Mouse (Mus musculus) midbrain, postnatal 0 days (tissue): ENCODE data around the gene Orm2. TPM values are rescaled to one million over a fixed set of nuclear protein-coding genes. Genes with fewer than 3 reads are reported as not detected.

Experiments
- ATAC-seq: fragments of 200-750 bp; cut with Nextera tagmentation; 2 replicates; pipeline ENCODE4 v1.8.0; 2017; ENCODE audit warnings: moderate number of reproducible peaks, mild to moderate bottlenecking, moderate TSS enrichment, moderate library complexity; ENCODE audit not compliant: low FRiP score
- DNase-seq: peaks from one replicate; pipeline ENCODE4 v3.0.0-alpha.2; 2015; ENCODE audit warnings: low spot score
- H3K27ac ChIP-seq: fragments of 300-500 bp; sonication (generic); 2 replicates; pipeline ENCODE4 v1.5.1; 2014; ENCODE audit warnings: low read depth, mild to moderate bottlenecking, low read length, mixed read lengths
- H3K27me3 ChIP-seq: fragments of 300-500 bp; sonication (generic); 2 replicates; pipeline ENCODE4 v1.6.1; 2014; ENCODE audit warnings: low read length, control low read depth, mixed read lengths; ENCODE audit not compliant: insufficient read depth
- H3K36me3 ChIP-seq: fragments of 300-500 bp; sonication (generic); 2 replicates; pipeline ENCODE4 v1.6.1; 2014; ENCODE audit warnings: low read length, control low read depth, mixed read lengths; ENCODE audit not compliant: insufficient read depth
- H3K4me1 ChIP-seq: fragments of 300-500 bp; sonication (generic); 2 replicates; pipeline ENCODE4 v1.6.1; 2014; ENCODE audit warnings: mild to moderate bottlenecking, control low read depth, antibody characterized with exemption, low read length, mixed read lengths; ENCODE audit not compliant: insufficient read depth
- H3K4me2 ChIP-seq: fragments of 300-500 bp; sonication (generic); 2 replicates; pipeline ENCODE4 v1.6.1; 2014; ENCODE audit warnings: low read depth, mild to moderate bottlenecking, low read length, mixed read lengths; ENCODE audit not compliant: poor library complexity, severe bottlenecking
- H3K4me3 ChIP-seq: fragments of 300-500 bp; sonication (generic); 2 replicates; pipeline ENCODE4 v1.5.1; 2014; ENCODE audit warnings: low read depth, mild to moderate bottlenecking, low read length, moderate library complexity
- H3K9ac ChIP-seq: fragments of 300-500 bp; sonication (generic); replicated peaks from 2 replicates; pipeline ENCODE4 v1.6.1; 2014; ENCODE audit warnings: mild to moderate bottlenecking, low read length, moderate library complexity, mixed read lengths; ENCODE audit not compliant: poor library complexity, severe bottlenecking
- H3K9me3 ChIP-seq: fragments of 300-500 bp; sonication (generic); 2 replicates; pipeline ENCODE4 v1.6.1; 2016; ENCODE audit warnings: low read length, control low read depth
- CTCF ChIP-seq: IDR thresholded peaks from 2 replicates; pipeline ENCODE4 v1.5.1; 2016; ENCODE audit warnings: antibody characterized with exemption, mild to moderate bottlenecking
- WGBS: fragments of 180-500 bp; shearing (Covaris S2); extraction: QIAGEN DNeasy Blood & Tissue Kit; methylation state at CpG from one replicate; pipeline ENCODE4 v1.1.7; 2014; 5-methylcytosine and 5-hydroxymethylcytosine counted together
- polyA plus RNA-seq: library from polyadenylated mRNA; unstranded; fragments of >200 nt; fragmentation: Nextera tagmentation; extraction: Ambion mirVana; gene quantifications from 2 replicates; pipeline ENCODE4 v1.2.1, GENCODE M21; 2015
- total RNA-seq: library from RNA; depleted of rRNA; stranded (reverse); fragments of >200 nt; gene quantifications from 2 replicates; pipeline ENCODE4 v1.2.3, GENCODE M21; 2014

Gene Orm2
- total and polyA plus RNA-seq, 2 experiments from 2014 or later: not detected

DNA sequence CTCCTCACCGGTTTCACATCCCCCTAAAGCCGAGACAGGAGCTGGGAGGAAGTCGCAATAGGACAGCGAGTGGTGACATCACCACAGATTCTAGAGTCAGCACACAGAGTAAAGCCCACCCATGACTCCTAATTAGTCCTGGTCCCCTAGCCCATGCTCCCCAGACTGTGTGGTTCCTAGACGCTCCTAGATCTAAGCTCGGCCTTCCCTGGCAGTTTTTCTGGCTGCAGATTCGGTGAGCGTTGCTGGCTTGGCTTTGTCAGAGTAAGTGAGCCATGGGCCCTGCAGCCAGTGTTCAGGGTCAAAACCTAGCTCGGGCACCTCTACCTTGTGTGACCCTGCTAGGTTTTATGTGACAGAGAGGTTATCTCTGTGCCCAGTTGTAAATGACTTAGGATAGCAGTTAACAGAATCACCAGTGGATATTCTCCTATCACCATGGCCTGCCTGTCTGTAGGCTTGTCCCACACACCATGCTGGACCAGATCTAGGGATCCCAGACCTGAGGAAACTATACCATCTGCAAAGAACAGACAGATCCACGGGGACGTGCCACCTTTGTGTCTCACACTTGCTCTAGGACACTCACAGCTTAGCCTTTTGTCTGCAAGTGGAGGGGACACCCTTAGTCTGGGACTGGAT lies 27.8 kb downstream of the Orm2 start:
- DNase-seq: peak; percentile 30
- Histone ChIP-seq H3K4me1 (peaks cover 3% of the 10 kb centered on the region; the same call in 1 of the 2 replicates), H3K27me3 (no peaks in the 10 kb centered on the region), H3K4me2 (no peak overlapping the region), H3K27ac (0 out of 2 replicates have a peak overlapping the region, but pooled peaks have one; percentile 0), H3K4me3 (no peak overlapping the region), H3K9ac (no peak overlapping the region), H3K36me3 (peaks cover 10% of the 10 kb centered on the region), H3K9me3 (no peaks in the 10 kb centered on the region)
- WGBS: 41% methylated on average over 11 of the region's 11 CpGs
- TF ChIP-seq CTCF: no peak
- peak; percentile 53 for ATAC-seq

DNA sequence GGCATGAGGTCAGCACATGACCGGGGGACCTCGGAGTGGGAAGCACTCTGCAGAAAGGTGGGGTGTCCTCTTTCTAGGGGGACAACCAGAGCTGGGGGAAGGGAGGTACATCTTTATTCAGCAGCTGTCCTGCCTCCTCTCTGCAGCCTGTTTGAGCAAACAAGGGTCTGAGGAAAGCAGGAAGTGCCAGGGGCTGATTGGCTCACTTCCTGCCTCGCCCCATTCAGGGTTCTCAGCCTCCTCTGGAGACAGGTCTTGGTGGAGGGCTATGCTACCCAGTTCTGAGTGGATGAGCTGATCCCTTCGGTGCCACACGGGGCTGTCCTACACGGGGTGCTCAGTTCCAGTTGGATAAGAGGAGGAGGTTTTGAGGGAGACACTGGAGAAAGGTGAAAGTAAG lies 29.1 kb downstream of the Orm2 start:
- Histone ChIP-seq H3K27me3 (no peaks in the 10 kb centered on the region), H3K4me2 (no peak overlapping the region), H3K4me1 (peaks cover 3% of the 10 kb centered on the region; the same call in 1 of the 2 replicates), H3K36me3 (peaks cover 11% of the 10 kb centered on the region), H3K27ac (no peak overlapping the region), H3K4me3 (no peak overlapping the region), H3K9ac (no peak overlapping the region), H3K9me3 (no peaks in the 10 kb centered on the region)
- TF ChIP-seq CTCF: no peak
- DNase-seq (no peak), ATAC-seq (no peak)
- WGBS: 90% methylated on average over 6 of the region's 6 CpGs

DNA sequence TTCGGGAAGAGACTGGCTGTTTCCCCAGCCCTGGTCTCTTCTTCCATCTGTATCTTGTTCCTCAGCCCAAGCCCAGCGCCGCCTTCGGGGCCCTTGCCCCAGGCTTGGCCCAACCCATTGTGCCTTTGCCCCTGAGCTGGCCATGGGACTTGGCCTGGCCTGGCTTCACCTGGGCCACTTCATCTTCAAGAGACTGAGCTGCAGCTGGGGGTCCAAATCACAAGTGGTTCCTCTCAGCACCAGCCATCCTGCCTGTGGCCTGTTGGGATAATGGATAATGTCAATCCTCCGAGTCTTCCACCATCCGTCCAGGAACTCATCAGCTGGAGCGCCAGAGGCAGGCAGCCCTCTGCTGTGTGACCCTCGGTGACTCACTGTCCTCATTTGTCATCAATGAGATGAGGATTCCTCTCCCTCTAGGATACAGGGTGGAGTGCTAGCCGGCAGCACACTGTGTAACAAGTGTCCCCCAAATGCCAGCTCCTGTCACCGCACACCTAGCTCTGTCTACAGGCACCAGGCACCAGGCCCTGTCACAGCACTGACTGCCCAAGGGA lies 35.8 kb downstream of the Orm2 start:
- no peak overlapping the region for H3K4me2 ChIP-seq
- H3K4me3 ChIP-seq: no peak overlapping the region
- no peak overlapping the region for H3K9ac ChIP-seq
- peaks cover 11% of the 10 kb centered on the region for H3K36me3 ChIP-seq
- no peak for DNase-seq
- H3K9me3 ChIP-seq: no peaks in the 10 kb centered on the region
- ATAC-seq: no peak
- no peaks in the 10 kb centered on the region for H3K4me1 ChIP-seq
- TF ChIP-seq CTCF: no peak
- H3K27me3 ChIP-seq: no peaks in the 10 kb centered on the region
- no peak overlapping the region for H3K27ac ChIP-seq
- 87% methylated on average over 10 of the region's 10 CpGs for WGBS

DNA sequence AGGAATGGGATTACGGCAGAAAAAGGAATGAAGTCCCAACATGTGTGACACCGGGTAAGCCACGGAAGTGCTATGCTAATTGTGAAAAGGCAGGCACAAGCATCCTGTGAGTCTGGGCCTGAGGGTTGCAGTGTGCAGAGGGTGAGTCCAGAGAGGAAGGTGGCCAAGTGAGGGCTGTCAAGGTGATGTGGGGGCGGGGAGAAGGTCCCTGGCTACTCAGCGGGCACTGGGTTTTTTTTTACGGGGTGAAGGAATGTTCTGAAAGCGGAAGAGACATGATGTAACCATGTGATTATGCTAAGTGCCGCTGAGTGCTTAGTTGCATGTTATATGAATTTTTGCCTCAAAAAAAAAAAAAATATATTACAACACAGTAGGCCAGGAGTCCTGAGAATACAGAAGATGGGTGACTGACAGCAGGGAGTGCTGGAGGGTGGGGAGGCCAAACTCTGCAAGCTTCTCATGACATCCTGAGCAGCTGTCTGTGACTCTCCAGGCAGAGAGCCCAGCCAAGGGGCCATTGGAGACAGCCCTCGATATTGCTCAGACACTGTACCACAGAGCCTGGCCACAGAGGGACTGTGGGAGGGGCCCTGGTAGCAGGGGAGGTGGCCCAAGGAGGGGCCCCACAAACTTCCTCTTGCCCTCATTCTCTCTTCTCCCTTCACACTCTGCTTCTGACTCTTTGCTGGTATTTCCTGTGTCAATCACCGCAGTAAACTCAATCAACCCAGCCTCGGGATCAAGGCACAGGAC lies 36.8 kb downstream of the Orm2 start:
- Histone ChIP-seq H3K36me3 (peaks cover 8% of the 10 kb centered on the region), H3K9ac (no peak overlapping the region), H3K9me3 (no peaks in the 10 kb centered on the region), H3K4me2 (no peak overlapping the region), H3K27me3 (no peaks in the 10 kb centered on the region), H3K27ac (no peak overlapping the region), H3K4me3 (no peak overlapping the region), H3K4me1 (no peaks in the 10 kb centered on the region)
- no peak for TF ChIP-seq CTCF
- 70% methylated on average over 11 of the region's 11 CpGs for WGBS
- no peak for ATAC-seq
- peak; percentile 19 for DNase-seq

DNA sequence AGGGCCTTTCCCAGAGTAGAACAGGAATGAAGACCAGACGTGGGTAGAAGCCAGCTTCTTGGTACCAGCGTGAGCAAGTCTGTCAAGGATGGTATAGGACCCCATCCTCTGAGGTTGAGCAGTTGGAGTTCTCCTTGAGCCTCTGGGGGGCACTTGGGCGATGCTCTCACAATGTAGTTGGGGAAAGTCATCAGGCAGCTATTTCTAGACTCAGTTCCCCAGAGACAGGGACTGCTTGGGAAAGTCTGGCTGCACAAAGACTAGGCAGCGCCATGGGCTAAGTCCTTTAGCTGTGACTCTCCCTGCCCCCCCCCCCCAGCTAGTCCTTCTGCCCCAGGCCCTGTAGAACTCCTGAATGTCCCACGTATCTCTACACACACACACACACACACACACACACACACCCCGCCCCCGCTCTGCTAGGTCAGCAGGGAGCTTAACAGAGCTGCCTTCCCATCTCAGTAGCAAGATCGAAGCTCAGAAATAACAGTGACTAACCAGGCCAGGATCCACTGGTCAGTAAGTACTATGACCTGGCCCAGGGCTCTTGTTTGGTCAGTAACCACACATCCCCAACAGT lies 37.5 kb downstream of the Orm2 start:
- no peak overlapping the region for H3K27ac ChIP-seq
- ATAC-seq (no peak), DNase-seq (peak; percentile 43)
- WGBS: 57% methylated on average over 8 of the region's 8 CpGs
- H3K4me3 ChIP-seq: no peak overlapping the region
- no peaks in the 10 kb centered on the region for H3K9me3 ChIP-seq
- no peaks in the 10 kb centered on the region for H3K27me3 ChIP-seq
- H3K9ac ChIP-seq: no peak overlapping the region
- H3K36me3 ChIP-seq: peaks cover 3% of the 10 kb centered on the region; the same call in 1 of the 2 replicates
- H3K4me1 ChIP-seq: no peaks in the 10 kb centered on the region
- H3K4me2 ChIP-seq: no peak overlapping the region
- no peak for TF ChIP-seq CTCF
